Mouse (Mus musculus) stomach, embryonic 16.5 days (tissue): ENCODE results near the gene Dock4. TPM values are rescaled to one million over a fixed set of nuclear protein-coding genes. Genes with fewer than 3 reads are reported as not detected.

Experiments
- ATAC-seq: fragments of 200-750 bp; cut with Nextera tagmentation; 2 replicates; pipeline ENCODE4 v1.8.0; 2017; ENCODE audit warnings: moderate number of reproducible peaks, moderate TSS enrichment; ENCODE audit not compliant: insufficient read depth, low FRiP score
- H3K27ac ChIP-seq: fragments of 300-500 bp; sonication (generic); 2 replicates; pipeline ENCODE4 v1.5.1; 2014; ENCODE audit warnings: low read length
- H3K27me3 ChIP-seq: fragments of 300-500 bp; sonication (generic); 2 replicates; pipeline ENCODE4 v1.6.1; 2014; ENCODE audit warnings: low read length, control low read depth, mixed read lengths; ENCODE audit not compliant: control insufficient read depth, insufficient read depth
- H3K36me3 ChIP-seq: fragments of 300-500 bp; sonication (generic); 2 replicates; pipeline ENCODE4 v1.6.1; 2014; ENCODE audit warnings: low read length; ENCODE audit not compliant: control insufficient read depth, insufficient read depth
- H3K4me1 ChIP-seq: fragments of 300-500 bp; sonication (generic); 2 replicates; pipeline ENCODE4 v1.6.1; 2014; ENCODE audit warnings: low read length, control low read depth, mixed read lengths; ENCODE audit not compliant: control insufficient read depth, insufficient read depth
- H3K4me2 ChIP-seq: fragments of 300-500 bp; sonication (generic); 2 replicates; pipeline ENCODE4 v1.6.1; 2014; ENCODE audit warnings: low read depth, low read length, mixed read lengths
- H3K4me3 ChIP-seq: fragments of 300-500 bp; sonication (generic); replicated peaks from 2 replicates; pipeline ENCODE4 v1.5.1; 2014; ENCODE audit warnings: mild to moderate bottlenecking, low read length
- H3K9ac ChIP-seq: fragments of 300-500 bp; sonication (generic); 2 replicates; pipeline ENCODE4 v1.6.1; 2014; ENCODE audit warnings: low read length
- H3K9me3 ChIP-seq: fragments of 300-500 bp; sonication (generic); replicated peaks from 2 replicates; pipeline ENCODE4 v1.6.1; 2016; ENCODE audit warnings: low read length, control low read depth; ENCODE audit not compliant: control insufficient read depth
- WGBS: fragments of 180-500 bp; shearing (Covaris S2); extraction: QIAGEN DNeasy Blood & Tissue Kit; methylation state at CpG from one replicate; pipeline ENCODE4 v1.1.7; 2014; 5-methylcytosine and 5-hydroxymethylcytosine counted together
- polyA plus RNA-seq: library from polyadenylated mRNA; unstranded; fragments of >200 nt; fragmentation: Nextera tagmentation; extraction: Ambion mirVana; gene quantifications from 2 replicates; pipeline ENCODE4 v1.2.1, GENCODE M21; 2015

Gene Dock4
- polyA plus RNA-seq, 1 experiment from 2014 or later = 8.7 TPM

DNA sequence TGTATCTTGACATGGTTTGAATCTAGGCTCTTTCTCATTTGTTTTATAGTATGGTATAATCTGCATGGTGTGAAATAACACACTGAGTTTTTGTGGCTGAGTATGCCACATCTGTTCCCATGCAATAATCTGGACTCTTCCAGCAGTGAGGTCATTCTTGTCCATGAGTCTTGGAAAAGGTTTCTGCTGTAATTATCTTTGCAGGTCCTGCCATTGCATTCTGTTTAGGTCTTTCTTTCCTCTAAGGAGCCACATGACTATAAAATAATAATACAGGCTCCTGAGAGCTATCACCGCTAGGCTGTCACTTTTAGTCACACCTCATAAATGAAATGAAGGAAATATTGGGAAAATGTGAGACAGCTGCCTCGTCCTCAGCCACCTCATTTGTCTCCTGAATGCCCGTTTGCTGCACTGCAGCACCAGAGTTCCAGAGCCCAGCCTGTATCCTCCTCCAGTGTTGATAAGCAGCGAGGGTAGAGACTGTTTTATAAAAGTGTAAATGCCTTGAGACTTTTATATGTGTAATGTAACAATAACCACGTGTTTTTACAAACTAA, 256.6 kb downstream of the Dock4 start:
- no peak overlapping the region for H3K27ac ChIP-seq
- no peak overlapping the region for H3K4me2 ChIP-seq
- WGBS = 77% methylated on average over 5 of the region's 5 CpGs
- no peaks in the 10 kb centered on the region for H3K36me3 ChIP-seq
- no peaks in the 10 kb centered on the region for H3K27me3 ChIP-seq
- no peaks in the 10 kb centered on the region for H3K4me1 ChIP-seq
- H3K4me3 ChIP-seq = no peak overlapping the region
- H3K9ac ChIP-seq = no peak overlapping the region
- ATAC-seq = no peak
- no peaks in the 10 kb centered on the region for H3K9me3 ChIP-seq

DNA sequence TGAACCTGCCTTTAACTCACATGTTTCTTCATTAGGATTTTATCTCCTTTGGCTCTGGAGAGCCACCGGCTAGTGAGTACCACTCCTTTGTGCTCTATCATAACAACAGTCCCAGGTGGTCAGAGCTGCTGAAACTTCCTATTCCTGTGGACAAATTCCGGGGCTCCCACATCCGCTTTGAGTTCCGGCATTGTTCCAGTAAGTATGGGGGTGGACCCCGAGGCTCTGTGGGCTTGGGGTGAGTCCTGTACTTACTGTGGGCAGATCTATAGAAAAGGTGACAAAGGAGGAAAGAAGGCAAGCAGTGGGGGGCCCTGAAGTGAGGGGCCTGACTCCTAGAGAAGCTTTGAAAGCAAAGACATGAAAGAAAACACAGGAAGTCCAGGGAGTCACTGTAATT, 258.5 kb downstream of the Dock4 start:
- no peak for ATAC-seq
- H3K4me3 ChIP-seq = no peak overlapping the region
- no peaks in the 10 kb centered on the region for H3K4me1 ChIP-seq
- no peaks in the 10 kb centered on the region for H3K9me3 ChIP-seq
- no peak overlapping the region for H3K9ac ChIP-seq
- no peaks in the 10 kb centered on the region for H3K27me3 ChIP-seq
- no peak overlapping the region for H3K4me2 ChIP-seq
- no peak overlapping the region for H3K27ac ChIP-seq
- 71% methylated on average over 5 of the region's 5 CpGs for WGBS
- no peaks in the 10 kb centered on the region for H3K36me3 ChIP-seq

DNA sequence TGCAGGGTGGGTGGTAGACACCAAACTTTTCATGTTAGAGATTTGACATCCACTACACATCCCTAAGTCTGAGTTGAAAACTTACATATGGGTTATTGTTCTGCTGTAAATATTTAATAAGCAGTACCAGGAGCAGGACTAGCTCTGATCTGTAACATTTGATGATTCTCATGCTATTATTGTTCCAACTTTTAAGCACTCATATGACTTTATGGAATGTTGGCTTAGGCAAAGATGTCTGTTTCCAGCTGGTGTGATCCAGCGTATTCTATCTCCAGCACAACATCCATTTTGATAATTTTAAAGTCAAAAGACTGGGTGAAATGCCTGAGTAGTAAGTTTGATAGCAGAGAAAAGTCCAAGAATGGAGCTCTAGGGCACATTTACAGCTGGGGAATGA, 261.4 kb downstream of the Dock4 start:
- H3K36me3 ChIP-seq = no peaks in the 10 kb centered on the region
- H3K27ac ChIP-seq = 0 out of 2 replicates have a peak overlapping the region, but pooled peaks have one; percentile 47
- no peaks in the 10 kb centered on the region for H3K27me3 ChIP-seq
- H3K9me3 ChIP-seq = no peaks in the 10 kb centered on the region
- H3K4me2 ChIP-seq = no peak overlapping the region
- peak; percentile 40; the same call in 1 of the 2 replicates for ATAC-seq
- 63% methylated on average over 1 of the region's 1 CpGs for WGBS
- no peak overlapping the region for H3K4me3 ChIP-seq
- H3K4me1 ChIP-seq = no peaks in the 10 kb centered on the region
- H3K9ac ChIP-seq = no peak overlapping the region

- Histone ChIP-seq H3K36me3 (no peaks in the 10 kb centered on the region), H3K9ac (no peak overlapping the region), H3K9me3 (no peaks in the 10 kb centered on the region), H3K4me3 (no peak overlapping the region), H3K27ac (no peak overlapping the region), H3K4me2 (no peak overlapping the region), H3K4me1 (no peaks in the 10 kb centered on the region), H3K27me3 (no peaks in the 10 kb centered on the region)
- ATAC-seq = no peak
- WGBS = 80% methylated on average over 2 of the region's 2 CpGs
Observed at GRCm38 (mm10) chr12:40709094-40709493, 263.3 kb downstream of the Dock4 start.

GRCm38 (mm10) chr12:40712235-40712634, 266.5 kb downstream of the Dock4 start:
- no peaks in the 10 kb centered on the region for H3K36me3 ChIP-seq
- ATAC-seq = no peak
- H3K9me3 ChIP-seq = no peaks in the 10 kb centered on the region
- H3K27me3 ChIP-seq = no peaks in the 10 kb centered on the region
- no peak overlapping the region for H3K4me2 ChIP-seq
- no peak overlapping the region for H3K9ac ChIP-seq
- 65% methylated on average over 3 of the region's 3 CpGs for WGBS
- H3K4me3 ChIP-seq = no peak overlapping the region
- H3K27ac ChIP-seq = no peak overlapping the region
- no peaks in the 10 kb centered on the region for H3K4me1 ChIP-seq

DNA sequence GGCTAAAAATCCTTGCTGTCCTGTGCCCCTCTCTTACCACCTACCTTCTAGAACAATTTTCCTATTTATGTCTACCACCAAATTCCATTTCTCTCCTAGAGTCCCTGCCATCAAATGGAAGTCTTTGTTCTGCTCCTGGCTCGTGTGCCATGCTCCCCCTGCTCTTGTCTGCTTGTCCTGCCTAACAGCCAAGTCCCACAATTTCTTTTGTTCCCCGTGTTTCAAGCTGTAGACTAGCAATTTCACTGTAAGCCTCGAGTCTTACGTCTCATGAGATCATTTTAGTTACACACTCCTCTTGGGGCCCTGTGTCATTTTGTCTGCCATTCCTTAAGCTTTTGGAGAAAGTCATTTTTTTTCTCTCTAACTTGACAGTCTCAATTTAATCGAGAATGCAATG, 268.5 kb downstream of the Dock4 start:
- H3K9ac ChIP-seq = no peak overlapping the region
- ATAC-seq = no peak
- no peak overlapping the region for H3K4me3 ChIP-seq
- WGBS = 51% methylated on average over 5 of the region's 5 CpGs
- no peaks in the 10 kb centered on the region for H3K27me3 ChIP-seq
- no peaks in the 10 kb centered on the region for H3K36me3 ChIP-seq
- no peaks in the 10 kb centered on the region for H3K4me1 ChIP-seq
- no peak overlapping the region for H3K27ac ChIP-seq
- H3K9me3 ChIP-seq = no peaks in the 10 kb centered on the region
- H3K4me2 ChIP-seq = no peak overlapping the region

DNA sequence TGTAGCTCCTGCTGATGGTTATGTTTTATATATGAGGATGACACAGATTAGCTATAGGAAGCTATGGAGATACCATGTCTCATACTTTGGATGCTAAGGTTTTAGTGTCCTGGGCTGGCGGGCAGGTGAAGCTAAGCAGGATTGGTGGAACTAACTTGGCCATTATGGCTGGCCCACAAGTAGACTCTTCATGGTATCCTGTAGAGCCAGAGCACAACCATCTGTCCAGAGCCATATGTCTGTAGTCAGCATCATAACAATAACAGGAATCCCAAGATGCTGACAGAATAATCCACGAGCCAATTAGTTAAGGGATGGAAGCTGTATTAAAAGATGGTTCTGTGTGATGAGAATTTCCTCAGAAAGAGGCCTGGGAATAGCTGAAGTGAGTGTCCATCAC, 269.4 kb downstream of the Dock4 start:
- 79% methylated on average over 2 of the region's 2 CpGs for WGBS
- no peaks in the 10 kb centered on the region for H3K4me1 ChIP-seq
- ATAC-seq = no peak
- no peak overlapping the region for H3K9ac ChIP-seq
- no peaks in the 10 kb centered on the region for H3K27me3 ChIP-seq
- H3K9me3 ChIP-seq = no peaks in the 10 kb centered on the region
- no peaks in the 10 kb centered on the region for H3K36me3 ChIP-seq
- no peak overlapping the region for H3K27ac ChIP-seq
- no peak overlapping the region for H3K4me3 ChIP-seq
- no peak overlapping the region for H3K4me2 ChIP-seq

DNA sequence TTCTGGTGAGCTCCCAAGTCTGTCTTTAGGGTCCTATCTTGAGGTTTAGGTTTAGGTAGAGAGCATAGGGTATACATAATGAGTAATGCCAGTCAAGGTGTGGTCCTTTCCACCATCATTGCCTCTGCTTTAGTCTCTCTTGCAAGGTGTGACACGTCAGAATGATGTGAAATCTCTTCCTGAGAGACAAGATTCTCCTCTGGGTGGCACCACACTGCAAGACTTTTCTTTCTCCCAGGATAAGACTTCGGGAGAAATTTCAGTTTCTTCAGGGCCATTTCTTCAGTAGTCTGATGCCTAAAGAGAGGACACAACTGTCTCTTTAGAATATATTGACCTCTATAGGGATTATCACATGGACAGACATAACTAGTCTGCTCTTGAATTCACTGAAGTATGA, 282.6 kb downstream of the Dock4 start:
- Histone ChIP-seq H3K9ac (no peak overlapping the region), H3K27me3 (no peaks in the 10 kb centered on the region), H3K27ac (no peak overlapping the region), H3K4me2 (no peak overlapping the region), H3K4me1 (no peaks in the 10 kb centered on the region), H3K4me3 (no peak overlapping the region), H3K9me3 (no peaks in the 10 kb centered on the region), H3K36me3 (no peaks in the 10 kb centered on the region)
- 82% methylated on average over 2 of the region's 2 CpGs for WGBS
- no peak for ATAC-seq

- no peak for ATAC-seq
- Histone ChIP-seq H3K27me3 (no peaks in the 10 kb centered on the region), H3K27ac (no peak overlapping the region), H3K9me3 (no peaks in the 10 kb centered on the region), H3K36me3 (no peaks in the 10 kb centered on the region), H3K4me2 (no peak overlapping the region), H3K9ac (no peak overlapping the region), H3K4me1 (no peaks in the 10 kb centered on the region), H3K4me3 (no peak overlapping the region)
- WGBS = 78% methylated on average over 3 of the region's 3 CpGs
Observed at GRCm38 (mm10) chr12:40730756-40731155, 285.0 kb downstream of the Dock4 start.

- H3K27ac ChIP-seq = no peak overlapping the region
- H3K4me3 ChIP-seq = no peak overlapping the region
- H3K9me3 ChIP-seq = no peaks in the 10 kb centered on the region
- no peaks in the 10 kb centered on the region for H3K27me3 ChIP-seq
- H3K4me2 ChIP-seq = no peak overlapping the region
- H3K9ac ChIP-seq = no peak overlapping the region
- H3K4me1 ChIP-seq = no peaks in the 10 kb centered on the region
- 83% methylated on average over 7 of the region's 7 CpGs for WGBS
- H3K36me3 ChIP-seq = no peaks in the 10 kb centered on the region
- ATAC-seq = no peak
Observed at GRCm38 (mm10) chr12:40745501-40745900, 299.7 kb downstream of the Dock4 start.
